Mouse (Mus musculus) lung, embryonic 15.5 days (tissue): ENCODE data around the gene Gm49391. TPM values are rescaled to one million over a fixed set of nuclear protein-coding genes. Genes with fewer than 3 reads are reported as not detected.
A peak's percentile ranks its signal among the peaks of the same experiment; 100 is the strongest.
"Not testable (repeated sequence)": the region's sequence is repeated elsewhere in the genome, so short reads cannot be mapped to it uniquely, and the experiment has no call there.

Experiments used
- ATAC-seq: fragments of 200-750 bp; cut with Nextera tagmentation; 2 replicates; pipeline ENCODE4 v1.8.0; 2017; ENCODE audit warnings: moderate number of reproducible peaks, borderline replicate concordance; ENCODE audit not compliant: low FRiP score, low TSS enrichment; ENCODE audit errors: extremely low read depth
- H3K27ac ChIP-seq: fragments of 300-500 bp; sonication (generic); 2 replicates; pipeline ENCODE4 v1.5.1; 2015; ENCODE audit warnings: moderate library complexity, mild to moderate bottlenecking, inconsistent platforms
- H3K27me3 ChIP-seq: fragments of 300-500 bp; sonication (generic); 2 replicates; pipeline ENCODE4 v1.6.1; 2015; ENCODE audit warnings: inconsistent platforms
- H3K36me3 ChIP-seq: fragments of 300-500 bp; sonication (generic); 2 replicates; pipeline ENCODE4 v1.6.1; 2015; ENCODE audit warnings: inconsistent platforms
- H3K4me1 ChIP-seq: fragments of 300-500 bp; sonication (generic); 2 replicates; pipeline ENCODE4 v1.6.1; 2015; ENCODE audit warnings: inconsistent platforms
- H3K4me2 ChIP-seq: fragments of 300-500 bp; sonication (generic); 2 replicates; pipeline ENCODE4 v1.6.1; 2015; ENCODE audit warnings: inconsistent platforms, mild to moderate bottlenecking, moderate library complexity
- H3K4me3 ChIP-seq: fragments of 300-500 bp; sonication (generic); 2 replicates; pipeline ENCODE4 v1.5.1; 2015; ENCODE audit warnings: mild to moderate bottlenecking, inconsistent platforms
- H3K9ac ChIP-seq: fragments of 300-500 bp; sonication (generic); 2 replicates; pipeline ENCODE4 v1.6.1; 2015; ENCODE audit warnings: inconsistent platforms
- H3K9me3 ChIP-seq: fragments of 300-500 bp; sonication (generic); 2 replicates; pipeline ENCODE4 v1.6.1; 2016; ENCODE audit warnings: inconsistent platforms
- WGBS: fragments of 180-500 bp; shearing (Covaris S2); methylation state at CpG from one replicate; pipeline ENCODE4 v1.1.7; 2015; 5-methylcytosine and 5-hydroxymethylcytosine counted together
- polyA plus RNA-seq: library from polyadenylated mRNA; unstranded; fragments of >200 nt; fragmentation: Nextera tagmentation; extraction: Ambion mirVana; gene quantifications from 2 replicates; pipeline ENCODE4 v1.2.1, GENCODE M21; 2015

The Gm49391 gene
- polyA plus RNA-seq: 3.9 and 4.2 TPM in 2 replicates

- H3K9ac ChIP-seq: no peak within 1 kb of the TSS
- H3K9me3 ChIP-seq: no peaks in the 10 kb centered on the region
- peak within 1 kb of the TSS; percentile 8; the same call in 1 of the 2 replicates for H3K27ac ChIP-seq
- peak; percentile 72 for ATAC-seq
- H3K4me3 ChIP-seq: no peak within 1 kb of the TSS
- WGBS: 35% methylated on average over 5 of the region's 5 CpGs
- no peaks in the 10 kb centered on the region for H3K36me3 ChIP-seq
- no peaks in the 10 kb centered on the region for H3K27me3 ChIP-seq
- H3K4me2 ChIP-seq: no peak within 1 kb of the TSS
- H3K4me1 ChIP-seq: no peaks in the 10 kb centered on the region
These were observed at the start of gene Gm49391, which contains the start of gene Ctla2a for GRCm38 (mm10) chr13:60936500-60936901. Gene Gm49391 (minus strand): TSS chr13:60936571. Gene Ctla2a (minus strand): TSS chr13:60936625.

GRCm38 (mm10) chr13:60972319-60972718 lies 35.9 kb upstream of the Gm49391 start:
- WGBS: 81% methylated on average over 4 of the region's 4 CpGs
- H3K9me3 ChIP-seq, H3K4me3 ChIP-seq, H3K27ac ChIP-seq, H3K4me2 ChIP-seq, ATAC-seq, H3K36me3 ChIP-seq, H3K4me1 ChIP-seq, H3K9ac ChIP-seq, H3K27me3 ChIP-seq: not testable (repeated sequence)

GRCm38 (mm10) chr13:60963985-60964384 lies 27.6 kb upstream of the Gm49391 start:
- H3K4me2 ChIP-seq, H3K27ac ChIP-seq, ATAC-seq, H3K9ac ChIP-seq, H3K9me3 ChIP-seq, H3K36me3 ChIP-seq, H3K4me3 ChIP-seq, H3K4me1 ChIP-seq, H3K27me3 ChIP-seq: not testable (repeated sequence)
- 30% methylated on average over 4 of the region's 5 CpGs for WGBS

GRCm38 (mm10) chr13:60961706-60962105 lies 25.3 kb upstream of the Gm49391 start:
- Histone ChIP-seq H3K4me3 (no peak overlapping the region), H3K4me1 (no peaks in the 10 kb centered on the region), H3K4me2 (no peak overlapping the region), H3K27me3 (no peaks in the 10 kb centered on the region), H3K9ac (no peak overlapping the region), H3K36me3 (no peaks in the 10 kb centered on the region), H3K9me3 (no peaks in the 10 kb centered on the region), H3K27ac (no peak overlapping the region)
- ATAC-seq: no peak
- WGBS: 51% methylated on average over 5 of the region's 5 CpGs

GRCm38 (mm10) chr13:60941884-60942283 lies 5.5 kb upstream of the Gm49391 start, which contains the start of gene Tpbpa:
Gene Tpbpa (minus strand): TSS chr13:60941984.
- not testable (repeated sequence) for H3K9ac ChIP-seq, H3K27ac ChIP-seq, H3K4me3 ChIP-seq, ATAC-seq, H3K4me1 ChIP-seq, H3K36me3 ChIP-seq, H3K9me3 ChIP-seq, H3K4me2 ChIP-seq, H3K27me3 ChIP-seq
- 69% methylated on average over 3 of the region's 3 CpGs for WGBS

GRCm38 (mm10) chr13:60935490-60935889 lies 881 bp downstream of the Gm49391 start, which contains the start of gene Gm49393:
Gene Gm49393 (minus strand): TSS chr13:60935590.
- H3K4me1 ChIP-seq, H3K9ac ChIP-seq, H3K9me3 ChIP-seq, ATAC-seq, H3K4me2 ChIP-seq, H3K27ac ChIP-seq, H3K27me3 ChIP-seq, H3K4me3 ChIP-seq, H3K36me3 ChIP-seq: not testable (repeated sequence)
- WGBS: 58% methylated on average over 2 of the region's 2 CpGs

- 71% methylated on average over 2 of the region's 2 CpGs for WGBS
- not testable (repeated sequence) for ATAC-seq, H3K4me3 ChIP-seq
These were observed 31.6 kb downstream of the Gm49391 start, which contains the start of gene Tpbpb for GRCm38 (mm10) chr13:60904780-60905179. Gene Tpbpb (minus strand): TSS chr13:60904880.

GRCm38 (mm10) chr13:60897328-60897727 lies 39.0 kb downstream of the Gm49391 start, which contains the start of gene Ctla2b:
Gene Ctla2b (minus strand): TSS chr13:60897447.
- H3K4me3 ChIP-seq: no peak within 1 kb of the TSS
- WGBS: 62% methylated on average over 3 of the region's 3 CpGs
- H3K9ac ChIP-seq: no peak within 1 kb of the TSS
- H3K4me1 ChIP-seq: no peaks in the 10 kb centered on the region
- H3K4me2 ChIP-seq: no peak within 1 kb of the TSS
- H3K27ac ChIP-seq: peak within 1 kb of the TSS; percentile 23; the same call in 1 of the 2 replicates
- H3K36me3 ChIP-seq: no peaks in the 10 kb centered on the region
- H3K9me3 ChIP-seq: no peaks in the 10 kb centered on the region
- ATAC-seq: peak; percentile 62; the same call in 1 of the 2 replicates
- no peaks in the 10 kb centered on the region for H3K27me3 ChIP-seq

More at GRCm38 (mm10) chr13:60904780-60905179, 31.6 kb downstream of the Gm49391 start, which contains the start of gene Tpbpb:
- H3K4me2 ChIP-seq, H3K27me3 ChIP-seq, H3K9ac ChIP-seq, H3K27ac ChIP-seq, H3K36me3 ChIP-seq, H3K4me1 ChIP-seq, H3K9me3 ChIP-seq: not testable (repeated sequence)

GRCm38 (mm10) chr13:60896794-60897193 lies 39.6 kb downstream of the Gm49391 start, which contains the start of gene Gm49392:
Gene Gm49392 (minus strand): TSS chr13:60896894.
- H3K4me2 ChIP-seq, ATAC-seq, H3K36me3 ChIP-seq, H3K9ac ChIP-seq, H3K4me1 ChIP-seq, H3K4me3 ChIP-seq, H3K27me3 ChIP-seq, H3K9me3 ChIP-seq: not testable (repeated sequence)
- WGBS: 94% methylated on average over 7 of the region's 8 CpGs
- H3K27ac ChIP-seq: peak within 1 kb of the TSS; percentile 23; the same call in 1 of the 2 replicates

GRCm38 (mm10) chr13:60895406-60896160 lies 40.8 kb downstream of the Gm49391 start:
- Histone ChIP-seq H3K27me3 (no peaks in the 10 kb centered on the region), H3K36me3 (no peaks in the 10 kb centered on the region)

GRCm38 (mm10) chr13:60892301-60892700 lies 44.1 kb downstream of the Gm49391 start:
- ATAC-seq: no peak
- Histone ChIP-seq H3K4me1 (no peaks in the 10 kb centered on the region), H3K27me3 (no peaks in the 10 kb centered on the region), H3K9me3 (no peaks in the 10 kb centered on the region), H3K4me2 (no peak overlapping the region), H3K27ac (no peak overlapping the region), H3K4me3 (no peak overlapping the region), H3K36me3 (no peaks in the 10 kb centered on the region), H3K9ac (no peak overlapping the region)
- 75% methylated on average over 1 of the region's 1 CpGs for WGBS

More at GRCm38 (mm10) chr13:60895406-60896160, 40.8 kb downstream of the Gm49391 start:
- Histone ChIP-seq H3K27ac (no peak overlapping the region), H3K4me1 (no peaks in the 10 kb centered on the region), H3K9ac (no peak overlapping the region), H3K4me2 (no peak overlapping the region), H3K9me3 (no peaks in the 10 kb centered on the region), H3K4me3 (no peak overlapping the region)
- no peak for ATAC-seq

GRCm38 (mm10) chr13:60864281-60864680 lies 72.1 kb downstream of the Gm49391 start, which contains the start of gene 4930486L24Rik:
Gene 4930486L24Rik (minus strand): TSS chr13:60864475.
- Histone ChIP-seq H3K4me1 (no peaks in the 10 kb centered on the region), H3K27ac (no peak within 1 kb of the TSS), H3K4me3 (no peak within 1 kb of the TSS), H3K9me3 (no peaks in the 10 kb centered on the region), H3K9ac (no peak within 1 kb of the TSS), H3K4me2 (no peak within 1 kb of the TSS), H3K27me3 (no peaks in the 10 kb centered on the region), H3K36me3 (no peaks in the 10 kb centered on the region)
- WGBS: 53% methylated on average over 1 of the region's 1 CpGs
- ATAC-seq: no peak
